Mouse (Mus musculus) telencephalon, adult 2 months (tissue): ENCODE data around the gene BC067074.
"Not testable (repeated sequence)": the region's sequence is repeated elsewhere in the genome, so short reads cannot be mapped to it uniquely, and the experiment has no call there.

Source experiments
- DNase-seq: peaks from one replicate; pipeline ENCODE4 v3.0.0-alpha.2; 2011; ENCODE audit warnings: low read depth, low spot score

Gene BC067074

GRCm38 (mm10) chr13:113374084-113374405 is 81.1 kb downstream of the BC067074 start:
- no peak for DNase-seq

- DNase-seq = no peak
Measured at GRCm38 (mm10) chr13:113377631-113378030, 84.7 kb downstream of the BC067074 start.

GRCm38 (mm10) chr13:113378980-113379410 is 86.0 kb downstream of the BC067074 start:
- DNase-seq = peak; percentile 58

- DNase-seq = no peak
Measured at GRCm38 (mm10) chr13:113379766-113380309, 86.9 kb downstream of the BC067074 start.

- DNase-seq = no peak
Measured at GRCm38 (mm10) chr13:113381710-113382109, 88.8 kb downstream of the BC067074 start.

GRCm38 (mm10) chr13:113382201-113382600 is 89.2 kb downstream of the BC067074 start:
- no peak for DNase-seq

- DNase-seq = not testable (repeated sequence)
Measured at GRCm38 (mm10) chr13:113382770-113383169, 89.8 kb downstream of the BC067074 start.

GRCm38 (mm10) chr13:113393386-113393785 is 100.4 kb downstream of the BC067074 start:
- no peak for DNase-seq

- DNase-seq = no peak
Measured at GRCm38 (mm10) chr13:113394591-113394990, 101.6 kb downstream of the BC067074 start.

GRCm38 (mm10) chr13:113397006-113397520 is 104.1 kb downstream of the BC067074 start:
- no peak for DNase-seq

GRCm38 (mm10) chr13:113401373-113402010 is 108.5 kb downstream of the BC067074 start:
- DNase-seq = no peak

GRCm38 (mm10) chr13:113403706-113404105 is 110.7 kb downstream of the BC067074 start:
- DNase-seq = no peak

- no peak for DNase-seq
Measured at GRCm38 (mm10) chr13:113404172-113404571, 111.2 kb downstream of the BC067074 start.

- DNase-seq = peak; percentile 76
Measured at GRCm38 (mm10) chr13:113409941-113410340, 117.0 kb downstream of the BC067074 start.

GRCm38 (mm10) chr13:113415527-113415926 is 122.6 kb downstream of the BC067074 start:
- DNase-seq = no peak

GRCm38 (mm10) chr13:113416986-113417385 is 124.0 kb downstream of the BC067074 start:
- no peak for DNase-seq

- no peak for DNase-seq
Measured at GRCm38 (mm10) chr13:113417757-113418483, 125.0 kb downstream of the BC067074 start.

GRCm38 (mm10) chr13:113418632-113419031 is 125.7 kb downstream of the BC067074 start:
- no peak for DNase-seq

- DNase-seq = no peak
Measured at GRCm38 (mm10) chr13:113421472-113421871, 128.5 kb downstream of the BC067074 start.

GRCm38 (mm10) chr13:113423825-113424224 is 130.9 kb downstream of the BC067074 start:
- no peak for DNase-seq

GRCm38 (mm10) chr13:113425907-113426306 is 132.9 kb downstream of the BC067074 start:
- no peak for DNase-seq
